Mouse (Mus musculus) adipocyte (in vitro differentiated cells): ENCODE results near the gene Slc22a17.

Source experiments
- DNase-seq: peaks from one replicate; pipeline ENCODE4 v3.0.0-alpha.2; 2016; ENCODE audit warnings: low spot score

Gene Slc22a17

DNA sequence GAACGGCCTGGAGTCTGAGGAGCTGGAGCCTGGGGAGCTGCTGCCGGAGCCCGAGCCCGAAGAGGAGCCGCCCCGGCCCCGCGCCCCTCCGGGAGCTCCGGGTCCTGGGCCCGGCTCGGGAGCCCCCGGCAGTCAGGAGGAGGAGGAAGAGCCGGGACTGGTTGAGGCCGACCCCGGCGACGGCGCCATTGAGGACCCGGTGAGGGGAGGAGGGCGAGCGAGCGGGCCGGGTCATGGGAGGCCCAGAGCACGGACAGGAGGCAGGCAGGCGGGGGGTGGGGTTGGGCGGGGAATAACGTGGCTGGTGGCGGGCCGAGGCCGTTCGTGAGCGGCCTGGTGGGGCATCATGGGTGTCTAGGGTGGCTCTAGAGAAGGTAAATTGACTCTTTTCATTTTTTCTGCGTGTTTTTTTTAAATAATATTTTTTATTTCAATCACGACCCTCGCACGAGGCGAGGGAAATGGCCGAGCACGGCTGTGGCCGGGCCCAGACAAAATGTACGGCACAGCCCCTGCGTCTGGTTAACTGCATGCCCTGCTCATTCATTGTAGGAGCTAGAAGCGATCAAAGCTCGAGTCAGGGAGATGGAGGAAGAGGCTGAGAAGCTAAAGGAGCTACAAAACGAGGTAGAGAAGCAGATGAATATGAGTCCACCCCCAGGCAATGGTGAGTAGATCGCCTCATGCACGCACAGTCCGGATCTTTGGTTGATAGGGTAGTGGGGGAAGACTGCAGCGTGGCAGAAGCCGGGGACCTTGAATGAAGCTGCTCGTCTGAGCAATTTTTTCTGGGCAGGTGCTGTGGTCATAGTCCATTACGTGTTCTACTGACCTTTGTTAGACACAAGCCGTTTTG lies 18.4 kb downstream of the Slc22a17 start:
- peak; percentile 48 for DNase-seq

DNA sequence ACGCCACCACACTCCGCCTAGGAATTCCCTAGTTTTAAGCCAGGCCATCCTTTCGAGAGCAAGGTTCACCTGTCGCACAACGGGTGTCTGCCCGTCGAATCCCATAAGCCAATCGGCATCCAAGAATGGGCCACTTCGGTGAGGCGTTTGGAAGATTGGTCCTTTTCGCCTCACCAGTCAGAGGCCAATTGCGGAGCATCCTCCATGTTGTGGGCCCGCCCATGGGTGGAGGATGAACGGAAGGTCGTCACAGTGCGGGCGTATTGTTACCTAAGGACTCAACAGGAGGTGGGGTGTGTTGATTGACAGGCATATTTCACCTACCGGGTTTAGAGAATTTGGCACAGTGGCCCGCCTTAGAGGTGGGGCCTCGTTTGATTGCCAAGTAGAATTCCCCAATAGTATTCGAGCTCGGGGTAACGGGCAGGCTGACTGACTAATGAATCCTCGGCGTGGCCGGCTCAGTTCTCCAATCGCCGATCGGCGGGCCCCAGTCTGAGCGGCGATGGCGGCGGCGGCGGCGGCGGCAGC lies 19.2 kb downstream of the Slc22a17 start:
- DNase-seq: peak; percentile 98

- DNase-seq: no peak
These were observed 20.7 kb downstream of the Slc22a17 start, which contains the start of gene Pabpn1 for GRCm38 (mm10) chr14:54892200-54892599. TSS of gene Pabpn1 (plus strand) at chr14:54892500.

GRCm38 (mm10) chr14:54885309-54885708 lies 27.6 kb downstream of the Slc22a17 start:
- no peak for DNase-seq

DNA sequence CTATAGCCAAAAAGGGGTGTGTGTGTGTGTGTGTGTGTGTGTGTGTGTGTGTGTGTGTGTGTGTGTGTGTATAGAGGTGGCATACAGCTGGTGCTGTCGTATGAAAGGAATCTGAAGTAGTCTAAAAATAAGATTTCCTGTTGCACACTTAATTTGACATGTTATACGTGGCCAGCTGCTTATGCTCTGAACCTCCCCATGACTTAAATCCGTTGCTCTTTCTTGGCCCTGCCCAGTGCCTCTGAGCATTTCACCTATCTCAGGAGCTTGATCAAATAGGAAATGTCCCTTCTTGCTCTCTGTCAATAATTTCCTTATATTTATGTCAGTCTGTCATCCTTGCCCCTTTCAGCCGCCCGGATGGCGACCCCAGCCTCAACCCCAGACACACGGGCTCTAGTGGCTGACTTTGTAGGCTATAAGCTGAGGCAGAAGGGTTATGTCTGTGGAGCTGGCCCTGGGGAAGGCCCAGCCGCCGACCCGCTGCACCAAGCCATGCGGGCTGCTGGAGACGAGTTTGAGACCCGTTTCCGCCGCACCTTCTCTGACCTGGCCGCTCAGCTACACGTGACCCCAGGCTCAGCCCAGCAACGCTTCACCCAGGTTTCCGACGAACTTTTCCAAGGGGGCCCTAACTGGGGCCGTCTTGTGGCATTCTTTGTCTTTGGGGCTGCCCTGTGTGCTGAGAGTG lies 28.8 kb downstream of the Slc22a17 start:
- DNase-seq: no peak

DNA sequence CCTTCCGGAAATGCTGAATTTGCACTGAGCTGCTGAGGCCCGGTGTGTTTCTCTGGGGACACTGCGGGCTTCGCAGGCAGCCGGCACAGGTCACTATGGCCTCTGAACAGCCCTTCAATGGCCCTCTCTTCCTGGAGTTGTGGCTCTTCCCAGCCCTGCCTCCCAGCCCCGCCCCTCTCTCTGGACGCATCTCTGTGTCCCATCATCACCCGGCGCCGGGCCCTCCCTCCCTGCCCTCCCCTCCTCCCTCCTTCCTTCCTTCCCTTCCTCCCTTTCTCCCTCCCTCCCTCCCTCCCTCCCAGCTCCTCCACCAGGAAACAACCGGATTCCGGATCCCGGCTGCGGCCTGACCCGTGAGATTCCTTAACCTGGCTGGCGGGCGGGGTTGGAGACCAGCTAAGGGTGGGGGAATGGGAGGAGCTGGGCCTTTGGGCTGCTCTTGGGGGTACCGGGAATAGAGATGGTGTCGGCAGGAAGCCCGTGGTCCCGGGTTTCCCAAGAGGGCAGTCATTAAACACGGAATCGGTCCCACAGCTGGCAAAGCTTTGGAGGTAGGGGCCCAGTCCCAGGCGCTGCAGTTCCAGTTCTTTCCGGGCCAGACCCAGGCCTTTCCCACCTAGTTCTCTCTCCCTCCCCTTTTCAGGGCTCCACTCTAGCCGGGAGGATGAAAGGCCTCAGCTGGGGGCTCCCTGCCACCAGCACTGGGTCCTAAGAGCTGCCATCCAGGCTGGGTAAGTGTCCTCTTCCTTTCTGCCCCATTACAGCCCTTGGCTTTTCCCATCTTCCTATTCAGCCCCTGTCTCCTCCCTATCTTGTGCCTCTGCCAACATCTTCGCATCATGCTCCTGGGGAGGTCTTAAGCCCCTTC lies 29.5 kb downstream of the Slc22a17 start, which contains the start of the genes Bcl2l2 and Gm20521:
Gene Bcl2l2 (plus strand): TSS at position 224 of the 868 bp plus-strand sequence.
Gene Gm20521 (plus strand): TSS at position 288 of the 868 bp plus-strand sequence.
- peak; percentile 86 for DNase-seq

GRCm38 (mm10) chr14:54877048-54877715 lies 35.8 kb downstream of the Slc22a17 start, which contains the start of gene Ppp1r3e:
TSS of gene Ppp1r3e (minus strand) at chr14:54877550.
- DNase-seq: no peak

DNA sequence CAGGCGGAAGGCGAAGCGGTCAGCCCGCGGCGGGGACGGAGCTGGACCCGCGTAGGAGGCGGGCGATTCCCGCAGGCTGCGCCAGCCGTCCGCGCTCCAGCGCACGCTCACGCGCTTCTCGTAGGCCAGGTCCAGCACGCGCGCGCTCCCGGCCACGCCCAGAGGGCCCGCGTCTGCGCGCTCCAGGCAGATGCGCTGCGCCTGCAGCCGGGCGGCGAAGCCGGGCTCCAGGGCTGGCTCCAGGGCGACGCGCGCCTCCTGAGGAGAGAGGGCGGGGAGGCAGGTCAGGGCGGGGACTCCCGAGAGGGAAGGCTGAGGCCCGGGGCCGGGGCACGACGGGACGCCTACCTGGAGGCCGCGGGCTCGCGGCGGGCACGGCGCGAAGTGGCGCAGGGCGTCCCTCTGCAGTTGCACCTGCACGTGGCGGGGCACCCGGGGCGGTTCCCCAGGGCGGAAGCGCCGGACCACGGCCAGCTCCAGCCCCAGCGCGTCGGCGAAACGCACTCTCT lies 36.3 kb downstream of the Slc22a17 start:
- peak; percentile 79 for DNase-seq

DNA sequence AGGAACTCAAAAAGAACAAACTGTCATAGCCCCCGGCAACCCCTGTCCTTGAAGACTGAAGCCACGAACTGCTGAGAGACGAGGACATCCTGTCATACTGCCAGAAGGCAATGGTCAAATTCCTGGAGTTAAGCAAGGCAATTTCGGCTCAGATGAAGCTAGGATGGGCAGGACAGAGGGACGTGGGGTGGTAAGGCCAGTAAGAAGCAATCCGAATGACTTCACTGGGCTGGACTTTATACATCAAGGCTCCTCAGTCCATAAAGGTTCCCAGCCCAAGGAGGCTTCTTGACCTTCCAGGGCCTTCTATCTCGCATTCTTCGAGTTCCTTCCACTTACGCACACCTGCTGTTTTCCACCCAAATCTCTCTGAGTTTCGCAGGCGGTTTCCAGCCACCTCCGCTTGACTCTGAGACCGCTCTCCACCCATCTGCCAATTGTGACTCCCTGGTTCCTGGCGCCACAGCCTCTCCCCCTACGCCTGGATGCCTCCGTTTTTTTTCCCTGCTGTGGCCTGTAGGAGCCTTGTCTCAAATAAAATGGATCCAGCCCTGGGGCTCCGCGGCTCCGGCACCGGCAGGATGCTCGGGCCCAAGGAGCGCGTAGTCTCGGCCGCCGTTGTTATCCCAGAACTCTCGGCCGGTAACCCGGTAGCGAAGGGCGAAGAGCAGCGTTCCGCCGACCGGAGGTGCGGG lies 36.9 kb downstream of the Slc22a17 start:
- DNase-seq: no peak

DNA sequence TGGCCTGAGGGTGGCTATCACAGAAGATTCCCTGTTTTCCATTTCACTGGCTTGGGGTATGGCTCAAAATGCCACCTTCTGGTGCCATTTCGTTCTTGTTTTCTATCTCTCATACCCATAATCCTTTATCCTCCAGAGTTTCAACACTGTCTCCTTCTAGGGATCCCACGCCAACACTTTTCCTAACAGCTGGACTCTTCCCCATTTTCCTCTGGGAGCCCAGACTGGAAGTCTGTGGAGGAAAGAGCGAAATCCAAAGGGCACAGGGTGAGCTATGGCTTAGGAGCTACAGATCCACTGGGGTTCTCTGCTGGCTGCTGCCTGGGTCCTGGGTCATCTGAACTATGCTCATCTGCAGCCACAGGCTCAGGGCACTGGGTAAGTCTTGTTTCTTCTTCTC lies 38.8 kb downstream of the Slc22a17 start:
- DNase-seq: peak; percentile 55

DNA sequence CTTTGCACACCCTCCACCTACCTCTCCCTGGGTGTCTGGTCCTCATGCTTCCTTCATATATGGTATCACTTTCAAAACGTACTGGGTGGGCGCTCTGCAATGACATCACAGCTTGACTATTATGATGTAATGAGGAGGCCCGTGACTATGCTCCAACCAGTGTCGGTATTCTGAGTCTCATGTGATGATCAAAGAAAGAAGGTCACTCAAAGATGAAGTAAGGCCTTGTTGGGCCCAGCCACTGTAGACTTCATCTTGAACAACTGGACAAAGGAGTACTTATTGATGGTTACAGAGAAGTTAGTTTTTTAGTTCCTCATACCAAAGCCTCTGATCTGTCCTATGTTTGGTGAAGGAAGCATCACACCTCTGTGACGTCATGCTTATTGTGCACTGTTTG lies 42.1 kb downstream of the Slc22a17 start, which contains the start of gene Homez:
Gene Homez (minus strand): TSS at position 101 of the 400 bp plus-strand sequence.
- no peak for DNase-seq

DNA sequence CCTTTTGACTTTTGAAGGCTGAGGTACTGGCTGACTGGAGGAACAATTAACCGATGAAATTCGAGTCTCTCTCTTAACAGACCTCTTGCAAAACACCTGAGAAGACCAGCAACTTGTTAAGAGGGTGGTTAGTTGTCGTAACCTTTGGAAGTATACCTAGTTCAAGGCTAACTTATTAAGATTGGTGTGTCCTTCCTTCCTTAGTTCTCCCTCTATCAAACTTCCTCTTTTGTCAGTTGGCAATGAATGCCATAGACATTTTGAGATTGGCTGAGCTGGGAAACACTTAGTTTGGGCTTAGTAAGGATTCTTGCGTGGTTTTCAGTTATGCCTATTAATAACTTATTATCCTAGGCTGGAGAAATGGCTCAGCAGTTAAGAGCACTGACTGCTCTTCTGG lies 44.9 kb downstream of the Slc22a17 start:
- DNase-seq: no peak

- no peak for DNase-seq
These were observed 46.0 kb downstream of the Slc22a17 start for GRCm38 (mm10) chr14:54866936-54867335.

DNA sequence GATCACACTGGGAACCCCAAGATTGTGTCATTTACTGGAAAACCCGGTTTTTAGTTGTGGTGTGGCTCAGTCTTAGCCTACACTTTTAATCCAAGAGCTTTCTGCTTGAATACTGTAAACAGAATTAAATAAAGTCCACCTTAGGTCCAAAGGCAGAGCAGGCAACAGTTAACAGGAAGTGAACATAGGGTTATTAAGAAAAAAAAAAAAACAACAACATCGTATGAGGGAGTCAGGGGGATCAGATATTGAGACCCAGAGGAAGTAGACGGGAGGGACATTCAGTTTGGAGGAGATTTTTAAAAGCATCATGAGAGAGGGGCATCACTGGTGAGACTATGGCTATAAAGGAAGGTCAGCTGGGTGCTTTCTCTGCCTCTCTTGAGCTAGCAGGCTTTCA lies 46.7 kb downstream of the Slc22a17 start:
- no peak for DNase-seq

DNA sequence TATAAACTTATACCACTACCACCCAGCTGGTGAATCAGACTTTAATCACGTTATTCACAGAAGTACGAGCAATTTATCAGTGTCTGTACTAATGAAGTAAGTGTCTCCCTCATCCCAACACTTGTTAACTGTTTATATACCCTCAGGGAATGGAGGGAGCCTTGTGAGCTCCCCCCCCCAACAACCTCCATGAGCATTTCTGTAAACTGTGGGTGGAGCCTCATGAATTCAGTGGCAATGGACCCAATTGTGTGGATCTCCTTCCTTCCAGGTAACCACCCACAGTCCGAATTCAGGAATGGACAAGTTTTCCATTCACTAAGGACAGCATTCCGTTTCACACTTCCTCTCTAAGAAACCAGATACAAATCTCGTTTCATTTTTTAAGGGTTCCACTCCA lies 47.3 kb downstream of the Slc22a17 start:
- no peak for DNase-seq

DNA sequence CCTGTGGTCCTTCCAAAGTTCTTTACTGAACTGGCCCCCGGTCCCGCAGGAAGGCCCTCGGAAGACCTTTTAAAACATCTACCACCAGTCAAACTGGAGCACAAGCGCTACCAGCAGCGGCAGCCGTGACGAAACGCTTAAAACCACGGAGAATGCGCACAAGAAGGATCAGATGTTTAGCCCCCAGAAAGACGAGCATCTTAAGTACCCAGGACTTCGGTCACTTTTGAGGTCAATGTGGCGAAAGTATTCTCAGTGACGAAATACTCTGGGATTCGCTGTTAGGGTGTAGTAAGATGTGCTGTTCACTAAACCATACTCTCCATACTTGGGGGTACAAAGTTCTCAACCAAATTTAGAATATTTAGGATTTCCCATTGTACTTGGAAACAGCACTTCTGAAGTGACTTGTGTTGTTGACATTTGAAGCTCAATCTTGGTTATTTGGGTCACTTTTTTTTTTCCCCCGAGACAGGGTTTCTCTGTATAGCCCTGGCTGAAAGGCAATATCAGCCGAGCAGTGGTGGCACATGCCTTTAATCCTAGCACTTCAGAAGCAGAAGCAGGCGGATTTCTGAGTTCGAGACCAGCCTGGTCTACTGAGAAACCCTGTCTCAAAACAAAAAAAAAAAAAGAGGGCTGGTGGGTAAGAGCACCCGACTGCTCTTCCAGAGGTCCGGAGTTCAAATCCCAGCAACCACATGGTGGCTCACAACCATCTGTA lies 48.5 kb downstream of the Slc22a17 start:
- DNase-seq: peak; percentile 19

DNA sequence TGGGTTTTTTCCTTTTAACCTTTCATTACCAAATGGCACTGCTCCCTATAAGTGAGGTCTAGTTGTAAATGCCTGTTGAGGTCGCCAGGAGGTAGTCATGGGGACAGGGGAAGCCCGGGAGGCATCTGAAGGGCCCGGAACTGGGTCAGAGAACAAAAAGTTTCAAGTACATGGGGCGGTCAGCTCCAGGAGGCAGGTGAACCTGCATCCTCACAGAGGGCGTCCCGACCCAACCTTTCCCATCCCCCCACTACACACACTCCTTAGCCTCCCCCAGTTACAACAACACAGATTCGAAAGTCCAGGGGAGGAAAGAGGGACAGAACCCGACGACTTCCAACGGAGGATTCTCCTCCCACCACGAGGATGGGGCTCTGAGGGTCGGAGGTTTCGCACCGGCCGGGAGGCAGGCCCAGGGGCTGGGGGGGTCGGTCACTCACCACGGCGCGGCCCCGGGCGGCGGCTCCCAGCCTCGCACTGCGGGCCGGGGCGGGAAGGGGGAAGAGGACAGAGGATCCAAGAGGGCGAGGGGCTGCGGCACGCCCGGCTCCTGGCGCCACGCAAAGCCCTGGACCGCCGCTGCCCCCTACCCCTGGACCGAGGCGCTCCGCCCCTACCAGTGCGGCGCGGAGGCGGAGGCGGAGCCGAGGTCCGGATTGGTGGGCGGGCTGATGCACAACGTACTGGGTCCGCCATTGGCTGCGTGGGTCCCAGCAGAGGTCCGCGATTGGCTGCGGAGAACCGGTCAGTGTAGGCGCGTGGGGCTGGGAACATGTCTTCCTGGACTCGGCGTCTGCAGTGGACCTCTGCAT lies 49.2 kb downstream of the Slc22a17 start:
- DNase-seq: peak; percentile 81

- DNase-seq: peak; percentile 55
These were observed 52.4 kb downstream of the Slc22a17 start for GRCm38 (mm10) chr14:54860511-54860910.

DNA sequence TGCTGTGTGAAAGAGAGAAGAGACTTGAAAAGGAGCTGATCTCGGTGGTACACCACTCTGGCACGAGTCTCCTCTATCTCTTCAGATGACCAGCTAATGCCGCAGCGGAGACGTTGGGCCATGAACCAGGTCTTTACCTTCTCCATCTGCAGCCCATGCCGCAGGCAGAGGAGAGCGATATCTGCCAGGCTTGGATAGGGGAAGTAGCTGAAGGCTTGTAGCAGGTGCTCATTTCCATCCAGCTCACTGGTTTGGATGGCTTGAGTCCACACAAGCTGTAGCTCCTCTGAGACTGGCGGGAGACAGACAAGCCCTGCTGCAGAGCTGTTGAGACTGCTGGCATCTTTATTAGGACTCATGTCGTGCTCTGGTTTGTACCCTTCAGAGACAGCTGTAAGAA lies 55.0 kb downstream of the Slc22a17 start:
- no peak for DNase-seq
